21 mouse cellular contexts compared by ENCODE assay signal in genomic region chr5:73484016-73484615, GRCm38 (mm10). TPM values are rescaled to one million over a fixed set of nuclear protein-coding genes. Genes with fewer than 3 reads are reported as not detected.
DNase-seq lines count a peak whose midpoint lies in the region; ATAC-seq and TF ChIP-seq lines count a peak whose summit lies in the region.
"Had no signal": no experiment of that assay in that cellular context is flagged by ENCODE, and none has a peak within 500 bp of the region (broad histone marks: within the 10 kb centered on the region; RNA-seq: fewer than 3 reads in every experiment).

No protein-coding gene starts in this region.

- no peaks in the 10 kb centered on the region for H3K9me3 ChIP-seq in neural tube, embryonic 11.5 days (ENCODE audit: control insufficient read depth, low read length)
- H3K9me3 ChIP-seq in hindbrain, embryonic 12.5 days (replicated peaks), result no peaks in the 10 kb centered on the region
- no peaks in the 10 kb centered on the region for H3K9me3 ChIP-seq in neural tube, embryonic 13.5 days
- no peaks in the 10 kb centered on the region for H3K9me3 ChIP-seq in embryonic facial prominence, embryonic 10.5 days
- H3K9me3 ChIP-seq: intestine, embryonic 15.5 days; kidney, embryonic 15.5 days; limb, embryonic 12.5 days had no signal

- no peak for TF ChIP-seq CTCF in cortical plate, adult 2 months (IDR thresholded peaks at IDR 0.05; ENCODE audit: extremely low read depth, insufficient read depth, low read length)

- no peak for TF ChIP-seq POLR2A in cortical plate, adult 2 months (IDR thresholded peaks at IDR 0.05; ENCODE audit: extremely low read depth, insufficient read depth, low read length)

- H3K36me3 ChIP-seq in neural tube, embryonic 11.5 days (ENCODE audit: control insufficient read depth, insufficient read depth, low read length), result no peaks in the 10 kb centered on the region
- no peaks in the 10 kb centered on the region for H3K36me3 ChIP-seq in hindbrain, embryonic 12.5 days
- no peaks in the 10 kb centered on the region for H3K36me3 ChIP-seq in neural tube, embryonic 13.5 days
- H3K36me3 ChIP-seq in embryonic facial prominence, embryonic 10.5 days (replicated peaks), result no peaks in the 10 kb centered on the region
- H3K36me3 ChIP-seq: intestine, embryonic 15.5 days; kidney, embryonic 15.5 days; limb, embryonic 12.5 days had no signal

- no peaks in the 10 kb centered on the region for H3K4me1 ChIP-seq in neural tube, embryonic 11.5 days (ENCODE audit: control insufficient read depth, insufficient read depth, low read length)
- peaks cover 1% of the 10 kb centered on the region; the same call in 1 of the 2 replicates for H3K4me1 ChIP-seq in cortical plate, adult 2 months (ENCODE audit: control insufficient read depth, insufficient read depth, low read length)
- peaks cover 7% of the 10 kb centered on the region; the same call in 1 of the 2 replicates for H3K4me1 ChIP-seq in hindbrain, embryonic 12.5 days
- peaks cover 20% of the 10 kb centered on the region for H3K4me1 ChIP-seq in neural tube, embryonic 13.5 days (replicated peaks)
- 0 out of 2 replicates have a peak, but pooled peaks cover 2% of the 10 kb centered on the region for H3K4me1 ChIP-seq in embryonic facial prominence, embryonic 10.5 days
- H3K4me1 ChIP-seq: intestine, embryonic 15.5 days; kidney, embryonic 15.5 days; limb, embryonic 12.5 days had no signal

- peak overlapping the region; percentile 14; the same call in 1 of the 2 replicates for H3K4me2 ChIP-seq in neural tube, embryonic 11.5 days (ENCODE audit: low read depth)
- peak overlapping the region; percentile 29; the same call in 1 of the 2 replicates for H3K4me2 ChIP-seq in hindbrain, embryonic 12.5 days (replicated peaks)
- H3K4me2 ChIP-seq in neural tube, embryonic 13.5 days, result peak overlapping the region; percentile 35
- H3K4me2 ChIP-seq: intestine, embryonic 15.5 days; kidney, embryonic 15.5 days; limb, embryonic 12.5 days had no signal

- no peak overlapping the region for H3K4me3 ChIP-seq in neural tube, embryonic 11.5 days (ENCODE audit: low read depth, low read length)
- peak overlapping the region; percentile 28 for H3K4me3 ChIP-seq in cortical plate, adult 2 months (ENCODE audit: insufficient read depth, low read length)
- H3K4me3 ChIP-seq in hindbrain, embryonic 12.5 days, result peak overlapping the region; percentile 16; the same call in 1 of the 2 replicates
- peak overlapping the region; percentile 21 for H3K4me3 ChIP-seq in neural tube, embryonic 13.5 days
- no peak overlapping the region for H3K4me3 ChIP-seq in embryonic facial prominence, embryonic 10.5 days
- H3K4me3 ChIP-seq: erythroblast, embryonic 14.5 days; intestine, embryonic 15.5 days; kidney, embryonic 15.5 days; layer of hippocampus, adult 2 months; limb, embryonic 12.5 days had no signal

- no peaks in the 10 kb centered on the region for H3K27me3 ChIP-seq in neural tube, embryonic 11.5 days (ENCODE audit: control insufficient read depth, insufficient read depth, low read length)
- no peaks in the 10 kb centered on the region for H3K27me3 ChIP-seq in hindbrain, embryonic 12.5 days
- no peaks in the 10 kb centered on the region for H3K27me3 ChIP-seq in neural tube, embryonic 13.5 days
- no peaks in the 10 kb centered on the region for H3K27me3 ChIP-seq in embryonic facial prominence, embryonic 10.5 days (replicated peaks; ENCODE audit: low read depth, poor library complexity, severe bottlenecking)
- H3K27me3 ChIP-seq: intestine, embryonic 15.5 days; kidney, embryonic 15.5 days; limb, embryonic 12.5 days had no signal

- ATAC-seq in neural tube, embryonic 11.5 days (ENCODE audit: insufficient read depth, low FRiP score, low TSS enrichment), result peak; percentile 45
- ATAC-seq in hindbrain, embryonic 12.5 days (ENCODE audit: low FRiP score), result peak; percentile 74
- ATAC-seq in neural tube, embryonic 13.5 days (ENCODE audit: low read depth), result peak; percentile 89
- ATAC-seq: CD4-positive, CD25-positive, alpha-beta regulatory T cell, adult 4 months; intestine, embryonic 15.5 days had no signal

- peak; percentile 61 for DNase-seq in neural tube, embryonic 11.5 days (ENCODE audit: low spot score)
- DNase-seq in neural tube, embryonic 10.5 days (ENCODE audit: extremely low spot score, low spot score), result no peak
- DNase-seq in lung, postnatal 14 days, result no peak
- DNase-seq in embryonic facial prominence, embryonic 10.5 days (ENCODE audit: low spot score), result no peak
- DNase-seq in right cerebral cortex, postnatal 10 days (ENCODE audit: low spot score in 2 of 2), result no peak
- DNase-seq: cerebellum, adult 11 months; gastrocnemius, postnatal 14 days; heart, postnatal 14 days; lung, postnatal 36 days; right cerebral cortex, postnatal 14 days; thymus, postnatal 4 days had no signal

- no peak overlapping the region for H3K9ac ChIP-seq in neural tube, embryonic 11.5 days (ENCODE audit: low read length)
- H3K9ac ChIP-seq in hindbrain, embryonic 12.5 days, result peak overlapping the region; percentile 38; the same call in 1 of the 2 replicates
- peak overlapping the region; percentile 41 for H3K9ac ChIP-seq in neural tube, embryonic 13.5 days
- H3K9ac ChIP-seq: intestine, embryonic 15.5 days; kidney, embryonic 15.5 days; limb, embryonic 12.5 days had no signal

- 45% methylated on average over 5 of the region's 5 CpGs for WGBS in neural tube, embryonic 11.5 days
- WGBS in hindbrain, embryonic 12.5 days, result 32% methylated on average over 5 of the region's 5 CpGs
- WGBS in neural tube, embryonic 13.5 days, result 22% methylated on average over 5 of the region's 5 CpGs
- WGBS in embryonic facial prominence, embryonic 10.5 days, result 67% methylated on average over 5 of the region's 5 CpGs

- H3K27ac ChIP-seq in neural tube, embryonic 11.5 days (ENCODE audit: low read depth, low read length), result peak overlapping the region; percentile 63; the same call in 1 of the 2 replicates
- H3K27ac ChIP-seq in cortical plate, adult 2 months (ENCODE audit: insufficient read depth, low read length), result no peak overlapping the region; the same call in 1 of the 2 replicates
- H3K27ac ChIP-seq in hindbrain, embryonic 12.5 days, result peak overlapping the region; percentile 67
- H3K27ac ChIP-seq in neural tube, embryonic 13.5 days (replicated peaks), result peak overlapping the region; percentile 74
- H3K27ac ChIP-seq in embryonic facial prominence, embryonic 10.5 days (replicated peaks), result no peak overlapping the region
- H3K27ac ChIP-seq: intestine, embryonic 15.5 days; kidney, embryonic 15.5 days; layer of hippocampus, adult 2 months; limb, embryonic 12.5 days; stomach, postnatal 0 days had no signal

RNA-seq across cellular contexts. Expression of gene Dcun1d4, which starts 3.3 kb away (rescaled TPM):
- 71.0 and 73.2 TPM in 2 replicates for polyA plus RNA-seq in neural tube, embryonic 11.5 days (2014; fragmentation: Nextera tagmentation; extraction: Ambion mirVana)
- 57.6 and 58.1 TPM in 2 replicates for polyA plus RNA-seq in cortical plate, adult 2 months (2012; rRNA removed)
- 58.4 and 67.4 TPM in 2 replicates for polyA plus RNA-seq in hindbrain, embryonic 12.5 days (2016; fragmentation: Nextera tagmentation; extraction: Ambion mirVana)
- polyA plus RNA-seq in neural tube, embryonic 13.5 days (2015; fragmentation: Nextera tagmentation; extraction: Ambion mirVana), result 49.7 and 56.6 TPM in 2 replicates
- 46.6 and 46.8 TPM in 2 replicates for polyA plus RNA-seq in embryonic facial prominence, embryonic 10.5 days (2016; fragmentation: Nextera tagmentation; extraction: Ambion mirVana)
- polyA plus RNA-seq: erythroblast, embryonic 14.5 days had no signal

Comparison
In these comparisons a context has a peak if more than half of its experiments do, and no peak if none do; other contexts are left out.
1. H3K4me3 ChIP-seq: peak in cortical plate, adult 2 months (single experiment), hindbrain, embryonic 12.5 days (single experiment) and neural tube, embryonic 13.5 days (single experiment); none in neural tube, embryonic 11.5 days (single experiment) and embryonic facial prominence, embryonic 10.5 days (single experiment).
2. H3K27ac ChIP-seq: peak in neural tube, embryonic 11.5 days (single experiment), hindbrain, embryonic 12.5 days (single experiment) and neural tube, embryonic 13.5 days (single experiment); none in cortical plate, adult 2 months (single experiment) and embryonic facial prominence, embryonic 10.5 days (single experiment).
3. Peak in every context shown above with its lines, with median percentiles within 50 percentile points of each other: ATAC-seq and H3K4me2 ChIP-seq.